Mouse (Mus musculus) left cerebral cortex, postnatal 10 days (tissue): ENCODE data around the gene Cfap299. TPM values are rescaled to one million over a fixed set of nuclear protein-coding genes. Genes with fewer than 3 reads are reported as not detected.

Source experiments
- DNase-seq, 2 experiments: peaks; one replicate each; pipeline ENCODE4 v3.0.0; 2021 to 2022; ENCODE audit warnings: low spot score in 2 of 2, mixed read lengths in 1 of 2; ENCODE audit errors: extremely low spot score in 1 of 2
- intact Hi-C: fragments of 180-260 bp; cut with DNase I; formaldehyde crosslinking; loops from one replicate; pipeline ENCODE4 v1.15.1; 2025
- total RNA-seq, 2 experiments: library from RNA; stranded (reverse); gene quantifications; 2 replicates each; pipeline ENCODE4 v1.2.3; 2021

Cfap299 gene
- total RNA-seq, 2 experiments from 2014 or later: 0.79 to 1.1 TPM

- no peak for DNase-seq
Measured at GRCm38 (mm10) chr5:98761858-98762652, 433.0 kb downstream of the Cfap299 start.

GRCm38 (mm10) chr5:98778588-98778987, 449.5 kb downstream of the Cfap299 start:
- intact Hi-C loops: no loop called here
- DNase-seq: no peak

More at GRCm38 (mm10) chr5:98761858-98762652, 433.0 kb downstream of the Cfap299 start:
- intact Hi-C loops: no loop called here

GRCm38 (mm10) chr5:98782066-98782465, 453.0 kb downstream of the Cfap299 start:
- intact Hi-C loops: no loop called here
- DNase-seq: no peak

GRCm38 (mm10) chr5:98787735-98788134, 458.6 kb downstream of the Cfap299 start:
- intact Hi-C loops: no loop called here
- DNase-seq: no peak

- intact Hi-C loops: no loop called here
- no peak for DNase-seq
Measured at GRCm38 (mm10) chr5:98788568-98788967, 459.5 kb downstream of the Cfap299 start.

GRCm38 (mm10) chr5:98790894-98791607, 461.9 kb downstream of the Cfap299 start:
- intact Hi-C loops: no loop called here
- DNase-seq: no peak

- intact Hi-C loops: no loop called here
- no peak for DNase-seq
Measured at GRCm38 (mm10) chr5:98801495-98801894, 472.4 kb downstream of the Cfap299 start.

- no peak for DNase-seq
- intact Hi-C loops: no loop called here
Measured at GRCm38 (mm10) chr5:98804761-98805160, 475.7 kb downstream of the Cfap299 start.

- no peak for DNase-seq
- intact Hi-C loops: no loop called here
Measured at GRCm38 (mm10) chr5:98806492-98806891, 477.4 kb downstream of the Cfap299 start.

GRCm38 (mm10) chr5:98807022-98807421, 477.9 kb downstream of the Cfap299 start:
- DNase-seq: no peak
- intact Hi-C loops: no loop called here

- intact Hi-C loops: no loop called here
- DNase-seq: no peak
Measured at GRCm38 (mm10) chr5:98807953-98808352, 478.8 kb downstream of the Cfap299 start.

- intact Hi-C loops: no loop called here
- no peak for DNase-seq
Measured at GRCm38 (mm10) chr5:98812380-98812779, 483.3 kb downstream of the Cfap299 start.

- intact Hi-C loops: no loop called here
- no peak for DNase-seq
Measured at GRCm38 (mm10) chr5:98815269-98815668, 486.2 kb downstream of the Cfap299 start.

- intact Hi-C loops: no loop called here
Measured at GRCm38 (mm10) chr5:98833760-98834159, 504.7 kb downstream of the Cfap299 start.

GRCm38 (mm10) chr5:98834300-98834699, 505.2 kb downstream of the Cfap299 start:
- no peak for DNase-seq
- intact Hi-C loops: no loop called here

More at GRCm38 (mm10) chr5:98833760-98834159, 504.7 kb downstream of the Cfap299 start:
- no peak for DNase-seq

- intact Hi-C loops: no loop called here
- no peak for DNase-seq
Measured at GRCm38 (mm10) chr5:98842600-98843310, 513.7 kb downstream of the Cfap299 start.

GRCm38 (mm10) chr5:98844664-98845063, 515.6 kb downstream of the Cfap299 start:
- intact Hi-C loops: no loop called here
- no peak for DNase-seq
